Mouse (Mus musculus): Measurements from ENCODE around the gene Tead1.

The Tead1 gene

DNA sequence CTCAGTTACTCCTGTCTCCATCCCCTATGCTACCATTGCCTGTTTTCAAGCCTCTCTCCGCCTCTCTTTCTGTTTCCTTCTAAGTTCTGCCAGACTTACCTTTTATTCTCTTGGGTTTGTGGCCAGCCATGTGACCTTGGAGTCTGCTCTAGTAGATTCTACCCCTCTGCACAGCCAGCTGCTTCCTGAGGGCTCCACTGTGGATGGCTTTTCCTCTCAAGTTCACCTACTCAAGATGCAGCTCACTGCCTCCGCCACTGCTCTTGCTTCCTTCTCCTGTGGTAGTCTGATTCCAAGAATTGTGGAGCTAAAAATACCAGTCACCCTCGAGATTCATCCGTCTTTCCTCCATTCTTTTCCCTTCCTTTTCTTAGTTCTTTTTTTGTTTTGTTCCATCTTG, 140.7 kb downstream of the Tead1 start:
- no peak for DNase-seq (ENCODE audit: low spot score in 2 of 2)

DNA sequence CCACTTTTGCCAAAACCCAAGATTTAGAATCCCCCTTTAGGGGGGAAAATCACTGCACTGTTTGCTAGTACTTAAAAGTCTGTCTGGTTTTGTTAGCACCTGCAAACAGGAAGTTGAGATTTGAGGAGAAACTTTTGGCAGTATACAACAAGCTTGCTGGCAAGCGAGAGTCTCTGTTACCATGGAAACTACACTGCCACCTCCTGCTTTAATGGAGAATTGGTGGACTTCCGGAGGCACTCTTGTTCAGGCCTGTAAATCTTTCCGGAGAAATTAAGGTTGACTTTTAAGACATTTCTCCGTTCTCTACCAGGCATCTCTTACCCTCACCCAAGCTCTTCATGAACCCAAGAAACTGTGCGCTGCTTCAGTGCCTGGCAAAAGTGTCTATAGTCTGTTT, 143.8 kb downstream of the Tead1 start:
- no peak for DNase-seq (ENCODE audit: low spot score in 2 of 2)

DNA sequence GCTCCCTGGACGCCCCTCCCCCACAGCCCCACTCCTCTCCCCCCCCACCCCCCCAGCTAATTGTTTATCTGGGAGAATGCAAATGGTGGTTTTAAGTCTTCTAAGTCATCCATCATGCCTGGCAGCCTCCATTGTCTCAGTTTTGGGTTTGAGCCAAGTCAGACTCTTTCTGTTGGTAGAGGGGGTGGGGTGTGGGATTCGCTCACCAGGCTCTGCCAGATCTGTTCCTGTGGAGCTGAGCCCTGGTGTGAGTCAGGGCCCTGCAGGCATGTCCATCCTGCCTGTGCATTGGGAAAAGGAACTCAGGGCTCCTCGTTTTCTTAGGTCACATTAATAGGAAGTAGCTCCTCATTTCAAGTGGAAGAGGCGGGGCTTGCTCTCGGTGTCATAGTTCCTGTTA, 144.5 kb downstream of the Tead1 start:
- no peak for DNase-seq (ENCODE audit: low spot score in 2 of 2)

DNA sequence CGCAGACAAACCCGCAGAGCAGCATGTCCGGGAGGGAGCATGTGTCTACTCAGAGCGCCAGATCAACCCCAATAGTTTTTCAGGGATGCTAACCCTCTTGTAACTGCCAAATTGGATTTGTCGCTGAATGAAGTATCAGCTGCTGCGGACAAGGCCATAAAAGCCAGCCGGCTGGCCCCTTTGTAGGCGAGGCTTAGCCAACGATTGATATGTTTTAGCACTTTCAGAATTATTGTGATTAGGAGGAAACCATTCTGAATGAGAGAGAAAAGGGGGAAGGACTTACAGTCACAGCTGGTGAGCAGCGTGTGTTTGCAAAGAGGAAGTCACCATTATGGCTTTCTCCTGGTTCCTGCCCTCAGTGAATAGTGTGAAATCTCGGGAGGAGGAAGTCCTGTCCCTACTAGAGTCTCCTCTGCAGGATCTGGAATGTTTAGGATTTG, 146.2 kb downstream of the Tead1 start:
- DNase-seq (ENCODE audit: low spot score in 2 of 2) = no peak

DNA sequence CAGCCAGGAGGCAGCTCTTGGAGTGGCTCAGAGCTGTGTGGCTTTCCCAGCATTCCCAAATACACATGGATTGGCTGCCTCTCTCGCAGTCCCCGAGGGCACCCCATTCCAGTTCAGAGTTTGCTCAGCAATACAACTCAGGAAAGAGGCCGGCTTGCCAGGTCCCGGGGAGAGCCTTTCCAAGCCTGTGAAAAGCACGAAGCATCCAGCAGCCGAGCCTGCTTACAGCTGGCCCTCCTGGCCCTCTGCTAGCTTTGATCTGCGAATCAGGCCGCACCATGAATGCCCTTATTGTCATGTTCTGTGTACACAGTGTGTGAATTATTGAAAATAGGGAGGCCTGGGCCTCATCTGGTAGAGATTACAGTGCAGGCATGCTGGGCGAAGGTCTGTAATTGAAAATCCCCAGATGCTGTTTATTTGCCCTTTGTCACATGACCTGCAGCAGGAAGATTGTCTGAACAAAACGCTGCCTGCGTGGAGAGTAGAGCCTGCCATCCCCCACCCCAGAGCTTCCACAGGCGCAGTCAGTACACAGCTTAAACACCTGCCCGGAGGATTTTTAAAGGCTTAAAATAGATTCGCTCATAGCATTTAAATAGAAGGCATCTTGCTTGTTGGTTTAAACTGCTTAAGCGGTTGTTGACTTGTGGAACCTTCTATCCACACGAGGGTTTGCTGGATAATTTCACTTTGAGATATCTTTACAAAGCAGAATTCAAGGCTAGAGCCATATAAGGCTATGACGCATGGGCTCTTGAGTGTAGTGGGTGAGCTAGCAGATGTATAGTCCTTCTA, 147.2 kb downstream of the Tead1 start:
- DNase-seq (ENCODE audit: low spot score in 2 of 2) = no peak

DNA sequence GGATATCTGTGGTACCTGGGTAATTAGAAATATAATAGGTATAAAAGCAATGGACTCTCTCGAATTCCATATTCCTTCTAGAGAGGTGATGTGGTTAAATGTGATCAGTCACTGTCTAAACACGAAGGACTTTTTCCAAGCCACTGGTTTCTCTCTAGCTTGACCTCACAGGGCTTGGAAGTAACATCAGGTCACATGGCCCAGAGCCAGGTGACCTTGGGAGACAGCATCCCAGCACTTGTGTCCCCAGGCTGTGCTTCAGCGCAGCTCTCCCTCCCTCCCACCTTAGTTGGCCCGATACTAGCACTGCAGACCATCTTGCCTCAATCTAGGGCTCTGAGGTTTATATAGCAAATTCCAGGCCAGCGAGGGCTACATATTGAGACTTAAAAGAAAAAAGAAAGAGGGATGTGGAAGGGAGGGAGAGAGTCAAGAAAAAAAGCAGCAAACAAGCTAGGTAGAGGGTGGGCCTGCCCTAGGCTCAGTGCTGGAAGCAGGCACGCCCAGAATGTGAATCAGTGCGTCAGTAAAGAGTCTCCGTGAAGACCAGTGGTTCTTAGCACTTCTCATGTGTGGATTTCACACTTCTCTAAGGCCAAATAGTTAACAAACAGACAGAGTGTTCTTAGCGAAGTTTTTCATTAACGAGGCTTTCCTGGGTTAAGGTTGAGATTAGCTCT, 149.0 kb downstream of the Tead1 start:
- DNase-seq (ENCODE audit: low spot score in 2 of 2) = no peak

DNA sequence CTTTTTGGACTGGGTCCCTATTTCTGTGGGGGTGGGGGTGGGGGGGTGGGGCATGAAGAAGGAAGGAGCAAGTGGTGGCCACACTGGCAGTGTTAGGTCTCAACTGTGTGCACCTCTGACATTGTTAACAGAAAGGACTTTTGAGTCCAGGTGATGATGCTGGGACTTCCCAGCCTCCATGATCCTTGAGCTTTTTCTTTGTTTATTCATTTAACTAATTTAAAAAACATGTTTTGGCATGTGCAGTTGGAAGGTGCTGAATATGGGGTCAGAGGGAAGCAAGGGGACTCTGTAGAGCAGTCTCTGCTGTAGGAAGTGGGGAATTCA, 149.5 kb downstream of the Tead1 start:
- DNase-seq (ENCODE audit: low spot score in 2 of 2) = no peak

DNA sequence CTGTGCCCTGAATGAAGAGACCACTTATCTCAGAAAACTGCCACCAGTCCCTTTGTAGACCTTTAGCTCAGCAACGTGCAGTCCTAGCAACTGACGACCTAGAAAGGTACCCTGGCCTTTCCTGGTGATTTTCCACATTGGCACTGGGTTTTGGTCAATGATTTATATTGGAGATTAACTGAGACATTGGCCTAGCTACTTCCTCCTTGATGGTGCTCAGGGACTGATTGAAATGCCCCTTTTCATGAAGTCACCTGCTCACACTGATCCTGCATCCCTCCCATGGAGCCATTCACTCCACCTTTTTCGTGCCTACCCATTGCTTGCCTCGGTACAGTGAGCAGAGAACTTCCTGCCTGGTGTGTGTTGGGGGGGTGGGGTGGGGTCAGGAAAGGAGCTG, 151.8 kb downstream of the Tead1 start:
- no peak for DNase-seq (ENCODE audit: low spot score in 2 of 2)

DNA sequence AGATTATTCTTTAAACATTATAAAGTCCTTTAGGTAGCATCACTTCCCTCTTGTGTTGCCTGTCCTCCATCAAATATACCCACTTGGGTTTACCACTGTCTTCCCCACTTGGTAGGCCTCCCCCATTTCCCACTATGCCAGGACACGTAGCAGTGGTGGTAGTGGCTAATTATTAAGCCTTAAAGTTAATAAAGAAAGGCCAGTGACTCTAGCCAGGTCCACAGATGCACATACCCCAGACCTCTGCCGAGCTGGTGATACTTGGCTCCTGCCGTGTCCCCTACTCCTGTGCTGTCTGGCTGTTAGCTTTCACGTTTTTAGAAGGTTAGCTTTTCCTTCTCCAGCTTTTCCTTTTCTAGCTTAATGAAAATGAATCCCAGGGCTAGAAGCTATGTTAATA, 152.3 kb downstream of the Tead1 start:
- no peak for DNase-seq (ENCODE audit: low spot score in 2 of 2)

DNA sequence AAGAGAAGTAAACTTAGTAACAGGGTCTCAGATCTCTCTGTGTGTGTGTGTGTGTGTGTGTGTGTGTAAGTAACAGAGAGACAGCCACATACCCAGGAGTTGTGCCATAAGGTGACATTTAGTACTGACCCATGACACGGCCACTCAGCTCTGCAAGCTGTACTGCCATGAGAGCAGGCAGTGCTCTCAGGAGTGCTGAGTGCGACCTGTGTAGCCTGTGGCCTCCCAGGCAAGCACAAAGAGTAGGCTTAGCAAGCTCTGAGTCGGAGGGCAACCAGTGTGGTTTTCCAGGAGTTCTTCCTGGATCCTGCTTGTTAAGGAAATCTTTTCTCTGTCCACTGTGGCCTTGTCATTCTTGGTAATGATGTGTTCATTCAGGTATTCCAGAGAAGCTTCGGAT, 154.0 kb downstream of the Tead1 start:
- DNase-seq (ENCODE audit: low spot score in 2 of 2) = no peak

DNA sequence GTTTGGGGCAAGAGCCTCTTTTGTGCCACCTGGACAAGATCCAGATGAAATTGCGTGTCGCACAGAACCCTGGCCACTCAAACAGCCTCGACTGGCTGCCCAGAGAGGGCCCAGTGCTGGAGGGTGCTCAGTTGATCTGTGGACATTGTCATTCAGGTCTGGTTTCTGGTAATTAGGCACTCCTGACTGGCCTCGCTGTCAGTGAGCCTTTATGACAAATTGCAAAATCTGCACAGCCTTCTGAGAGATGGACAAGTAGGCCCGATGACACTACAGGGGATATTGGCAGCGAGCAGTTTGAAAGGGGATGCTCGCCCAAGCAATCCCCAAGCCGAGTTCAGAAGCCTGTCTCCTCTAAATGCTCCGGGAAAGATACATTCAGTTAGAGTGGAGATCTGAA, 157.0 kb downstream of the Tead1 start:
- DNase-seq (ENCODE audit: low spot score in 2 of 2) = no peak

DNA sequence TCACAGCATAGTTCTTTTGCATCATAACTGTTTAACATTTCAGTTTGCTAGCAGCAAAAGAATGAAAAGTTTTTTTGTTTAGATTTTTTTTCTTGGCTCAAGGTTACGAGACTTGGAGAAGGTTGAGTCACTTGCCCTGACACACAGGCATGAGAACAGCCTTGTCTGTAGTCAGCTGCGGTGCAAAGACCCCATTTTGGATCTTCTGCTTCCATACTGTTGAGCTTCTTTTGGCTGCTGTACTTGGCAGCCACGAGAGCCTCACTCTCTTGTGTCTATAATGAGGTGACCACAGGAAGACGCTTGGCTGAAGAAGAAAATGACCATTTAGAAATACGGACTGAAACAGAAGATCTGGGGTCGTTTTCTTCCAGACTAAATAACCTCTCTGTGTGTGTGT, 159.0 kb downstream of the Tead1 start:
- no peak for DNase-seq (ENCODE audit: low spot score in 2 of 2)

DNA sequence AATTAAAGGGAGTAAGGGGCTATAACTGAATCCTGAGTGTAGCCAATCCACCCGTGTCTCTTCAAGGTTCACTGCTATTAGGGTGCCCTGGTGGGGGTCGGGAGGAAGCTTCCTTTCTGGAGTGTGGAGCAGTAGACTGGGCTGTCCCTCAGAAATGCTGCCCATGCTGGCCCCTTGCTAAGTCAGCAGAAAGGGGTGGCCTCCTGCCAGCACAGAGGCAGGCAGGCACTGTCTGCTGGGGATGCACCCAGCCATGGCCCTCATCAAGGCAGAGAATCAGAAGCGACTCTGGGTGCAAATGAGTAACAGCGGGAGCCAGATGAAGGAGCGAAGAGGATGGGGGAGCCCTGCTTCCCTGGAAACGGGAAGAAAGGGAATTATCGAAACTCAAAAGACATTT, 161.2 kb downstream of the Tead1 start:
- no peak for DNase-seq (ENCODE audit: low spot score in 2 of 2)

DNA sequence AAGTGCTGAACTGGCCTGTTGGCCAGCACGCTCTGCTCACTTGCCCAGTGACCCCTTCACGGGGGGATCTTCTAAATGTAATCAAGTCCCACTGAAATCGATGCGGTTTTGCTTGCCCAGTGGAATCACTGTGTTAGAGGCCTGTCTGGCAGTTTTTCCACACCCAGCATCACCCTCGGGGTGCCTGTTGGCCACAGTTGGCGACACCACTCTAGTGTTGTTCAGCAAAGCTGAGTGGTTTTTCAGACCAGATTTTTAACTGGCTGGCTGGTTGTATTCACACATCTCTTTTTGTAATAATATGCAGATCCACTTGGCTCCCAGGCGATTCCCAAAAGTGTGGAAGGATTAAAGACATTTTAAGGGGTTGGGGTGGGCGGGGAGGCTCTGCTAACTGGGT, 161.8 kb downstream of the Tead1 start:
- no peak for DNase-seq (ENCODE audit: low spot score in 2 of 2)

DNA sequence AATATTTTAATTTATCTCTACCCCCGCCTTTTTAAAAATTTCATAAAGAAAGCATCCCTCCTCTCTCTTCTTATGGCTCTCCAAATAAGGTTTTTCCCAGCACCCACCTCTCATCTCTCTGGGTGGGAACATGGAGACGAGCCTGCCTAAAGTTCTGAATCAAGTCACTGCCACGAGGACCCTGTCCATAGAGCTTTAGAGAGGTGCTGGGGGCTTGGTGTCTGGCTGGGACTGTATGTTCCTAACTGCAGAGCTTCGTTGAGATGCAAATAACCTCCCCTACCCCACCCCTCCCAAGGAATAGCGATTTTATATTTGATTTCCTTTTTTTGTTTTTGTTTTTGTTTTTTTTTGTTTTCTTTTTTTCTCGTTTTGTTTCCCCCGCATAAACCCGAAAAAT, 162.4 kb downstream of the Tead1 start:
- DNase-seq (ENCODE audit: low spot score in 2 of 2) = no peak

DNA sequence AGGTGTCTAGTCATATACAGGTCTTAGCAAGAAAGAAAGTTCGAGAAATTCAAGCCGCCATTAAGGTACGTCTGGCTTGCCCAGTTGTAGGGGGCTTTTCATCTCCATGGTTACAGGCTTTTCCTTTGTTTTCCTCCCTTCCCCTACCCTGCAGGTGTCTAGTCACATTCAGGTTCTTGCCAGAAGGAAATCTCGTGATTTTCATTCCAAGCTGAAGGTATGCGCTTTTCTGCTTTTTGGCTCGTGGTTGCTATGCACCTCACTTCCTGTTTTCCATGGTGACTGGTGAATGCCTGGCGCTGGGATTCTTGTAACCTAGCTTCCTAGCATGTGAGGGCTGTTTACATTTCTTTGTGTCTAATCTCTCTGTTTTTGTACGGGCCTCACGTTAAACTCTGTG, 162.8 kb downstream of the Tead1 start:
- no peak for DNase-seq (ENCODE audit: low spot score in 2 of 2)

DNA sequence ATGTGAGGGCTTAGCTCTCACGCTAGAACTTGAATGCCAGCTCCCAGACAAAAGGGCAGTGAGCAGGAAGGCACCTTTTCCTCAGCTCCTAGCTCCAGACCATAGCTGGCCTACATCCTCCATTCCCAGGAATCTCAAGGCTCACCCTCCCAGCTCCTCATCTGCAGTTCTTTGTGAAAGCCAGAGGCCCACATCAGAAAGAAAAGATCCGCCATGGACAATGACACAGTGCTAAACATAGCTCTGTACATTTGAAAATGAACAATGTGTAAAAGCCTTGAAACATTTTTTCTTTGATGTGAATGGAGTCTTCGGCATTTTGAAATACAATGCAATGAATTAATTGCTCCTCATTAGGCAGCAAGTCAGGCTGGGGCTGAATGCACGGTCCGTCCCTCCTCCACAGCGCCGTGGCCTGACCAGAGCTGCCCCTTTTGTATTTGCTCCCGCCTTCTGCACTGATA, 172.2 kb downstream of the Tead1 start:
- DNase-seq (ENCODE audit: low spot score in 2 of 2) = no peak

DNA sequence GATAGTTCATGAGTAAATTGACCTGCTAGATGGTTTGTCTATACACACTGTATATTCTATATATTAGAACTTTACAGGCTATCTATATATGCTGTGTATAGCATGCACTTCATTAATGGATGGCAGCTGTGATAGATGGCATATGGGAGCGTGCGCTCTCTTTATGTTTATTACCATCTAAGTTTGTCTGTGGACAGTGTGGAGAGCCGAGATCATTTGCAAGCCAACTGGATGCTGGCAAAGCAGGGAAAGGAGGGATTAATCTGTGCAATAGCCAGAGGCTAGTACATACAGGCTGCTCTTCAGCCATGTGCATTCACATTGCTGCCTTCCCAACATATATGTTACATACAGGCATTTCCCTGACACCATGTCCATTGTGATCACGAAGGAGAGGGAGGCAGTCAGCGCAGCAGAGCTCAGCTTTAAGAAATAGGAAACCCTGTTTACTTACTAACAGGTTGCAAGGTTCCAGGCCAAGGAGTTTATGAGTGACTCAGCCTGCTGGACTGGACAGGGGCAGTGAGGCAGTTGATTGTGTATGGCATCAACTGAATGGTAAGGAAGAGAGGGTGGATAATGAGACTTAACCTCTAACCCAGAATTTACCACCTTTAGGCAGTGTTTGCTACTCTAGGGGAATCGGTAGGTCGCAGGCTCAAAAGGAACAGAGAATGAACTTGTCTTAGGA, 173.2 kb downstream of the Tead1 start:
- DNase-seq (ENCODE audit: low spot score in 2 of 2) = no peak

DNA sequence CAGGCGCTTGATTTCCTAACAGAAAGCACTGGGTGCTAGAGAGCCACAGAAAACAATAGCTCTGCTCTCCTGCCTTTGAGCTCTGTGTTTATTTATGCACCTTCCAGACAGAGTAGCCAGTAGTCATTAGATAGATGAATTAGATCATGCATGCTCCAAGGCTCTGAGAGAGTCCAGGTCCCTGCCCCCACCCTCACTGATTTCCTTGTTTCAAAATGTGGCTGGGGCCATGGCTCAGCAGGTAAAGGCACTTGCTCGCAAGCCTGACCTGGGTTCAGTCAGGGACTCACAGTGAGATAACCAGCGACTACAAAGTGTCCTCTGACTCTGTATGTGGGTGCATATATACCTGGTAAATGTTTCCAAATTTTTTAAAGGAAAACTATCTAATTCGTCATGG, 174.7 kb downstream of the Tead1 start:
- no peak for DNase-seq (ENCODE audit: low spot score in 2 of 2)

DNA sequence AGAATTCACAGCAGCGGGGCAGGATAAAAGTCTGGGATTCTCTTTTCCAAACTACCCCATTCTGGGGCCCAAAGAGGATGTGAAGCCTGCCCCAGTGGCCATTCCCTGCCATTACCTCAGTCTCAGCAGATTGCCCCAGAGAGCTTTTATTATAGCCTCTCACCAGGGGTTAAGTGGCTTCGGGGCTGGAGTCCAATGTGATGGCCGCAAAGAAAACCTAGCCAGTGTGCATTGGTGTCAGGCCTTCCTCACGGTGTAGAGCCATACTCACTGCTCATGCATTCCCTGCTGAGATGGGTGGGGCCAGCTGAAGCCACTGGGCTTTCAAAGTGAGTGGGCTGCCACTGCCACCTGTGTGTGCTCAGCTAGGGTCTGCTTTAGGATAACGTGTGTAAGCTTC, 175.4 kb downstream of the Tead1 start:
- no peak for DNase-seq (ENCODE audit: low spot score in 2 of 2)

DNA sequence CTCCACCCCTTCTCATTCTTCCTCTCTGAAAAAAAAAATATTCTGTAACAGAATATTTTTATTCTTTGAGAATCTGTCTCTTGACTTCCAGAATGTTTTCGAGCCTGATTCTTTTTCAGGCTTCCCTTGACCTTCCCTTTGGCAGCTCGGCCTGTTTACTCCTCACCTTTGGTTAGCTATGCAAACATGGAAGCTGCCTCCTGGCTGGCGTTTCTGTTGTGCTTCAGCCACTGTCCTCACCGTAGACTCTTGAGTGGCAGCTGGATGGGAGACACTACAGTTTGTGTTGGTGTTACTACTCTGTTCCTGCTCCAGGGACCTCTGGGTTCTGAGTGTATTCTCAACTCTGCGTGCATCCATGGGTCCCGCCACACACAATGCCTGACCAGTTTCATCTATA, 176.3 kb downstream of the Tead1 start:
- no peak for DNase-seq (ENCODE audit: low spot score in 2 of 2)

DNA sequence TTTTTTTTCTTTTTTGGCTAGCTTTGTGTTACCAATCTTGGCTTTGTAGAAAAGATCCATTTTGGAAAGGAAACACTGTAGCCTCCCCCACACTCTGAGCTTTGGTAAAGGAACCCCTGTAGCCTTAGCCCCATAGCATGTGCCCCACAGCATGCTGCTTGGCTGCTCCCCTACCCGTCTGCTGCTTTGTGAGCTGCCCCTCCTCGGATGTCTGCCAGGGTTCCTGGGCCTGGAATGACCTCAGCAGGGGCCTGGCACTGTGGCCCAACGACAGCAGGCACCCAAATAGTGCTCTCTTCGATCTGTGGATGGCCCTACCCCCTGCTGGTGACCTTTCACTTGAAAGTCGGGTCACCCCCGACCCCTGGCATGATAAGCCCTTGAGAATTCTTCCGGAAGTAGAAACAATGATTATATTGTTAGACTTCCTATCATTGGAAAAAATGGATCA, 177.0 kb downstream of the Tead1 start:
- DNase-seq (ENCODE audit: low spot score in 2 of 2) = no peak

DNA sequence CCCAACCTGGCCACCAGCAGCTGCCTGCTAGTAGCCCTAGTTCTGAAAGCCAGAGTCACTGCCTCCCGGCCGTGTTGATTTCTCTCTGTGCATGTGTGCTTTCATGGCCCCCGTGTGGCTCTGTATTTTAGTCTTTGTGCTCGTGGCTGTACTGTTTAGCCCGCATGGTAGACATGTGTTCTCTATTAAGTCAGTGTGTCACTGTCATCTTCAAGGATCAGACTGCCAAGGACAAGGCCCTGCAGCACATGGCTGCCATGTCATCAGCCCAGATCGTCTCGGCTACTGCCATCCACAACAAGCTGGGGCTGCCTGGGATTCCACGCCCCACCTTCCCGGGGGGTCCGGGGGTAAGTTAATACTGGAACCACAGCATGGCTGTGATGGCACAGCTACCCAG, 177.5 kb downstream of the Tead1 start:
- DNase-seq (ENCODE audit: low spot score in 2 of 2) = no peak

Measured in thymus, postnatal 10 days (tissue).